Mouse (Mus musculus) stomach, embryonic 15.5 days (tissue): ENCODE data around the gene Ulk2. TPM values are rescaled to one million over a fixed set of nuclear protein-coding genes. Genes with fewer than 3 reads are reported as not detected.

Source experiments
- ATAC-seq: fragments of 200-750 bp; cut with Nextera tagmentation; 2 replicates; pipeline ENCODE4 v1.8.0; 2017; ENCODE audit warnings: low read depth, moderate number of reproducible peaks, moderate TSS enrichment; ENCODE audit not compliant: insufficient read depth, low FRiP score
- H3K27ac ChIP-seq: fragments of 300-500 bp; sonication (generic); 2 replicates; pipeline ENCODE4 v1.5.1; 2015; ENCODE audit warnings: mild to moderate bottlenecking, inconsistent platforms
- H3K27me3 ChIP-seq: fragments of 300-500 bp; sonication (generic); replicated peaks from 2 replicates; pipeline ENCODE4 v1.6.1; 2015; ENCODE audit warnings: inconsistent platforms
- H3K36me3 ChIP-seq: fragments of 300-500 bp; sonication (generic); 2 replicates; pipeline ENCODE4 v1.6.1; 2015; ENCODE audit warnings: inconsistent platforms
- H3K4me1 ChIP-seq: fragments of 300-500 bp; sonication (generic); 2 replicates; pipeline ENCODE4 v1.6.1; 2015; ENCODE audit warnings: inconsistent platforms
- H3K4me2 ChIP-seq: fragments of 300-500 bp; sonication (generic); 2 replicates; pipeline ENCODE4 v1.6.1; 2015; ENCODE audit warnings: mild to moderate bottlenecking, inconsistent platforms
- H3K4me3 ChIP-seq: fragments of 300-500 bp; sonication (generic); replicated peaks from 2 replicates; pipeline ENCODE4 v1.5.1; 2015; ENCODE audit warnings: inconsistent platforms
- H3K9ac ChIP-seq: fragments of 300-500 bp; sonication (generic); 2 replicates; pipeline ENCODE4 v1.6.1; 2015; ENCODE audit warnings: inconsistent platforms
- H3K9me3 ChIP-seq: fragments of 300-500 bp; sonication (generic); 2 replicates; pipeline ENCODE4 v1.6.1; 2016; ENCODE audit warnings: inconsistent platforms
- WGBS: fragments of 180-500 bp; shearing (Covaris S2); methylation state at CpG from one replicate; pipeline ENCODE4 v1.1.7; 2015; 5-methylcytosine and 5-hydroxymethylcytosine counted together
- polyA plus RNA-seq: library from polyadenylated mRNA; unstranded; fragments of >200 nt; fragmentation: Nextera tagmentation; extraction: Ambion mirVana; gene quantifications from 2 replicates; pipeline ENCODE4 v1.2.1, GENCODE M21; 2015

Ulk2 gene
- 10.7 and 12.0 TPM in 2 replicates for polyA plus RNA-seq

DNA sequence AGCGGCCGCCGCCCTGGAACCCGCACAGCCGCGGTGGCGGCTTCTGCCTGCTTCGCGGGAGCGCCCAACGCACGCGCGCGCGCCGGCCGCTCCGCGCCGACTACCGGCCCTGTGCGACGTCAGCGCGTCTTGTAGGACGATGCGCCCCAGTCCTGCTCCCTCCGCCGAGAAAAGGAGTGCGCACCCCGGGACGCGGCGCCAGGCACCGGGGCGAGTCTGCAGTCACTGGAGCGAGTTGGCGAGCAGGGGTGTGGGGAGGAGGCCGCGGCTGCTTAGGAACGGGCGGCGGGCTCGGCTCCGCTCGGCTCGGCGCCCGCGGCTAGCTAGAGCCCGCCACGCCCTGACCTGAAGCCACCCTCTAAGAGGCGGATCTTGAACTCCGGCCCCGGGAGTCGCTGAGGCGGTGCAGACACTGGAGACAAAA is at the start of gene Ulk2:
Ulk2 (minus strand) TSS at position 86 of the 424 bp plus-strand sequence.
- Histone ChIP-seq H3K4me3 (peak within 1 kb of the TSS; percentile 91), H3K4me2 (peak within 1 kb of the TSS; percentile 88), H3K9me3 (no peaks in the 10 kb centered on the region), H3K36me3 (no peaks in the 10 kb centered on the region), H3K4me1 (no peaks in the 10 kb centered on the region), H3K27me3 (no peaks in the 10 kb centered on the region), H3K27ac (peak within 1 kb of the TSS; percentile 88), H3K9ac (peak within 1 kb of the TSS; percentile 85)
- WGBS, result under 1% methylated on average over 58 of the region's 58 CpGs
- ATAC-seq, result peak; percentile 89

DNA sequence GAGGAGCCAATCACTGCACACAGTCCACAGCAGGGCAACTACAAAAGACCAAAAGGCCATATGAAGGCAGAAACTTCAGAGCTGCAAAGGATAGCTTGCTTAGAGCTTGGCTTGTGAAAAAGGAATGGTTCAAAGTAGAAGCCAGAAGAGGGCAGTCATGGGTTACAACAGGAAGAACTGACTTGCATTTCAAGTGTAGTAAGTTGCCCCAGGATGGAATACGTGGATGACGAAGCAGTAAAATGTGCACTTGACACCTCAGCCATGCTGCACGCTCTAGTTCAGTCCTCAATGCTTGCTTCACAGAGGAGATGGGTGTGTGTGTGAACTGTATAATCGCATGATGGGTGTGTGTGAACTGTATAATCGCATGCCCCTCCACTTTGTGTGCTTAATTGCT is 27.3 kb upstream of the Ulk2 start:
- Histone ChIP-seq H3K36me3 (peaks cover 27% of the 10 kb centered on the region), H3K27ac (no peak overlapping the region), H3K9me3 (no peaks in the 10 kb centered on the region), H3K9ac (no peak overlapping the region), H3K4me1 (no peaks in the 10 kb centered on the region), H3K27me3 (no peaks in the 10 kb centered on the region), H3K4me2 (no peak overlapping the region), H3K4me3 (no peak overlapping the region)
- no peak for ATAC-seq
- 75% methylated on average over 5 of the region's 5 CpGs for WGBS

DNA sequence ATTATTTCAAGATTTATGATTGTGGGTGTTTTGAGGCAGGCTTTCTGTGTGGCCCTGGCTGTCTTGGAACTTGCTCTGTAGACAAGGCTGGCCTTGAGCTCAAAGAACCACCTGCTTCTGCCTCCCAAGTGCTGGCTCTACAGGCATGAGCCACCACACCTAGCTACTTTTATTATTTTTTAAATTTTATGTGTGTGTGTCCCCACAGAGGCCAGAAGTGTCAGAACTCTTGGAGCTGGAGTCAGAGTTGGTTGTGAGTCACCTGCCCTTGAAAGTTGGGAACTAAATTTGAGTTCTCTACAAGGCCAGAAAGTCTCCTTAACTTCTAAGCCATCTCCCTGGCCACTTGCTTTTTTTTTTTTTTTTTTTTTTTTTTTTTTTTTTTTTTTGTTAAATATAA is 25.0 kb upstream of the Ulk2 start:
- Histone ChIP-seq H3K9ac (no peak overlapping the region), H3K27me3 (no peaks in the 10 kb centered on the region), H3K4me3 (no peak overlapping the region), H3K9me3 (no peaks in the 10 kb centered on the region), H3K4me2 (no peak overlapping the region), H3K4me1 (no peaks in the 10 kb centered on the region), H3K36me3 (peaks cover 27% of the 10 kb centered on the region), H3K27ac (no peak overlapping the region)
- no peak for ATAC-seq

DNA sequence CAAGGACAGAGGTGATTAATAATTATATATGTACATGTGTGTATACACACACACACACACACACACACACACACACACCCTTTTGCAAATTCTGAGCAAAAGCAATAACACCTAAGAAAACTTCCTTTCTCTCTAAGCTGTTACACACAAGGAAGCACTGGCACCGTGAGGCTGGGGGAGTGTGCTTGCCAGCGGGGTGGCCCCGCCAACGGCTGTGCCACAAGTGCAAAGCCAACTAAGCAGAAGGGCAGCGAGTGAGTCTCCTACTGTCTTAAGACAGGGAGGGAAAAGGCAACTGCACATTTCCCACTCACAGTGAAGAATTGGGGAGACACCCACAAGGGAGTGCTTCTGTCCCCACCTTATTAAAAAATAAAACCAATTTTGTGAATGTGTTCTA is 17.0 kb upstream of the Ulk2 start:
- H3K27ac ChIP-seq, result no peak overlapping the region
- H3K9me3 ChIP-seq, result no peaks in the 10 kb centered on the region
- no peak for ATAC-seq
- H3K4me2 ChIP-seq, result no peak overlapping the region
- H3K4me3 ChIP-seq, result no peak overlapping the region
- H3K9ac ChIP-seq, result no peak overlapping the region
- H3K4me1 ChIP-seq, result no peaks in the 10 kb centered on the region
- H3K36me3 ChIP-seq, result peaks cover 29% of the 10 kb centered on the region
- no peaks in the 10 kb centered on the region for H3K27me3 ChIP-seq
- 93% methylated on average over 5 of the region's 5 CpGs for WGBS

DNA sequence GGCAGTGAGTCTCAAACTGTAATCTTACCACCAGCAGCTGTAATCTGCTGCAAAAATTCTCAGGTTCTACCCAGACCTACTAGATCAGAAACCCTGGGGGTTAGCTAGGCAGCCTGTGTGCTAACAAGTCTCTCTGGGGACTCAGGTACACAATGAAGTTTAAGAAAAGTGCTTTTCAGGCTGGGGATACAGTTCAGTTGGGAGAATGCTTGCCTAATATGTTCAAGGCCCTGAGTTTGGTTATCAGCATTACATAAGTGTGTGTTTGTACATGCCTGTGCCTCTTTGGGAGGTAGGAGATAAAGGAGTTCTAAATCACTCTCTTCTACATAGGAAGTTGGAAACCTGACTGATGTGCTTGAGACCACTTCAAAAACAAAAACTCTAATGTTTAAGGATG is 12.0 kb upstream of the Ulk2 start:
- Histone ChIP-seq H3K36me3 (peaks cover 4% of the 10 kb centered on the region; the same call in 1 of the 2 replicates), H3K9ac (no peak overlapping the region), H3K4me1 (no peaks in the 10 kb centered on the region), H3K9me3 (no peaks in the 10 kb centered on the region), H3K4me2 (no peak overlapping the region), H3K27me3 (no peaks in the 10 kb centered on the region), H3K27ac (no peak overlapping the region), H3K4me3 (no peak overlapping the region)
- no peak for ATAC-seq

DNA sequence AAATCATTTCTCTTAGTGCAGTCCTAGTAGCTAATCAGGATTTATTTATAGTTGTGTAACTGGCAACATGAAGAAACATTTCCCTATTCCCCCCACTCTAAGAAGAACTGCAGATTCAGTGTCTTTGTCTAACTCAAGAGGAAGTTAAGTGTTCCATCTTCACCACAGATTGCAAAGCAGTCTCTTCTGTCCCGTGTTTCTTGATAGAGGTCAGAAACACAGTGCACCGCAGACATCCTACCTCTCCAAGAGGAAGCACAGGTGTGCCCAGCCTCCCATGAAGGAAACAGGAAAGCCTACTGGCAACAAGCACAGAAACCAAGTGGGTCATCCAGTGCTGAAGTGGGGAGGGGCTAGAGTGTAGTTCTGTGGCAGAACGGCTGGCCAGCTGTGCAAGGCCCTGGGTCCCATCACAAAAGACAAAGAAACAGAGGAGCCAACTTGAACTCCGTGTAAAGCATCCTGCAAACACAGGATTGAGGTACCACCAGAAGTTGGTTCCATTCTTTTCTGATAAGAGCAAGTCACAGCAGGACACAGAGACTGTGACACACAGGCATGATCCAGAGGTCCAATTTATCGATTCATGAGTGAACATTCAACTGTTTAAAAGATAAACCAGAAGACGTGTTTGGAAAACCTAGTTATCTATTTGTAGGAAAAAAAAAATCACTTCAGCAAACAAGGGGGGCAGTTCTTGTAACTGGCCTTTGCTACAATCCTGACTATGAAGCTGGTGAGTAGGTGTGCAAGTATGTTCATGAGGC is 7.1 kb upstream of the Ulk2 start:
- no peak overlapping the region for H3K27ac ChIP-seq
- 54% methylated on average over 6 of the region's 6 CpGs for WGBS

DNA sequence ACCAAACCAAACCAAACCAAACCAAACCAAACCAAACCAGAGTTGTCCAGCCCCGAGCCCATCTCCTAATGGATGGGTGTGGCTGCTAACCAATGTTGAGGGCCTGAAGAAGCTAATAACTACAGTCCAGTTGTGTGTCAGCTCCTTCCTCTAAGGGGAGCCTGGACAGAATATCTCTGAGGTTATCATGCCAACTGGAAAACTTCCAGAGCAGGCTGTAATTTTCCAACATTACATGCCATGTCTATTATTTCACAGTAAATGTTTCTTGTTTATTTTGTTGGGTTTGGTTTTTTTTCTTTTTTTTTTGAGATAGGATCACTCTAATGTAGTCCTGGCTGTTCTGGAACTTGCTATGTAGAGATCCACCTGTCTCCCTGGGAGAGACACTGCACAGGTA is 4.4 kb upstream of the Ulk2 start:
- Histone ChIP-seq H3K4me1 (no peaks in the 10 kb centered on the region), H3K27ac (no peak overlapping the region), H3K4me3 (no peak overlapping the region), H3K9ac (no peak overlapping the region), H3K36me3 (no peaks in the 10 kb centered on the region), H3K4me2 (no peak overlapping the region), H3K9me3 (no peaks in the 10 kb centered on the region), H3K27me3 (no peaks in the 10 kb centered on the region)
- WGBS, result 69% methylated on average over 1 of the region's 1 CpGs
- no peak for ATAC-seq

More for the DNA sequence above, 7.1 kb upstream of the Ulk2 start:
- Histone ChIP-seq H3K4me3 (no peak overlapping the region), H3K9ac (no peak overlapping the region), H3K36me3 (no peaks in the 10 kb centered on the region), H3K27me3 (no peaks in the 10 kb centered on the region), H3K4me1 (no peaks in the 10 kb centered on the region), H3K9me3 (no peaks in the 10 kb centered on the region), H3K4me2 (no peak overlapping the region)
- ATAC-seq, result no peak

DNA sequence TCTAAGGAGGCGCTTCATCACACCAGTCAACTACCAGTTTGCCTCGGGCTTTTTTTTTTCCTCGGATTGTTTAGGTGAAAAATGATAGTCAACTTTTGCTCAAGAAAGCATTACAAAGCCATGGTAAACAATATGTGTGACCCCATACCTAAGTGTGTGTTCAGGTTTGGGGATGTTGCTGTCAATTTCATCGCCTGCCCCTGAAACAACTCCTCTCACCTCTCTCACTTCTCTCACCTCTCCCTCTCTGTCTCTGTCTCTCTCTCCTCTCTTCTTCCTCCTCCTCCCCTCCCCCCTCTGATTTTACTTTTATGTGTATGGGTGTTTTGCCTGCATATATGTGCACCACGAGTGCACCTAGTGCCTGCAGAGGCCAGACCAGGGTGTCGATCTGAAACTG is 666 bp upstream of the Ulk2 start:
- Histone ChIP-seq H3K4me3 (peak overlapping the region; percentile 91), H3K36me3 (no peaks in the 10 kb centered on the region), H3K4me1 (no peaks in the 10 kb centered on the region), H3K4me2 (peak overlapping the region; percentile 88), H3K9me3 (no peaks in the 10 kb centered on the region), H3K27ac (peak overlapping the region; percentile 88; the same call in 1 of the 2 replicates), H3K9ac (no peak overlapping the region; the same call in 1 of the 2 replicates), H3K27me3 (no peaks in the 10 kb centered on the region)
- ATAC-seq, result no peak
- 44% methylated on average over 6 of the region's 6 CpGs for WGBS

DNA sequence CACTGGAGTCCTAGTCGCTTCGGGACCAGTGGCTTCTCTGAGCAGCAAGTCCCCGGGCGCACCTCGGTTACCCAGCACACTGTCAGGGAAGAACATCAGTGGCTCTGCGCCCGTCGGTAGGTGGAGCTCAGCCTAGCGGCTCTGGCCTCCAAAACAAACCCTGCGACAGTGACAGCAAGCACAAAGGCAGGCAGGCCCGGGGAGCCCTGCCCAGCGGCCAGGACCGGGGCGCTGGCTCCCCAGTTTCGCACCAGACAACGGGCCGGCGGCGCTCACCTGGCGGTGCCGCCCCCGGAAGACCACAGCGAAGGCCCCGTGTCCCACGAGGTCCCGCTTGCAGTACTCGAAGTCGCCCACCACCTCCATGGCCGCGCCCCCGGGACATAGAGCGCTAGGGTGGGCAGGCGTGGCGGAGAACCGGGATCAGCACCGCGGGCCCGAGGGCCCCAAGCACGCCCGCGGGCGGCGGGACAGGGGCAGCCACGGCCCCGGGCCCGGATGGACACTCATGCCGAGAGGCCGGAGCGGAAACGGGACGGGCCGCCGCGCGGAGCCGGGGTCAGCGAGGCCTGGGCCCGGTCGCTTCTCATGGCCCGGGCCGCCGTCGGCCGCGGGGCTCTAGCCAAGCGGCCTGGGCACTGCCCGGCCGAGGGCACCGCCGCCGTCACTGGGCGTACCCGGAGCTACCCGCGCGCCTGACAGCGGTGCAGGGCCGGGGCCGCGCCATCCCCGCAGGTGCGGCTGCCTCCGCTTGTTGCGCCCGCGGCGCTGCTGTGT is 474 bp downstream of the Ulk2 start:
- Histone ChIP-seq H3K36me3 (no peaks in the 10 kb centered on the region), H3K4me3 (peak overlapping the region; percentile 91), H3K4me1 (no peaks in the 10 kb centered on the region), H3K9ac (peak overlapping the region; percentile 85), H3K9me3 (no peaks in the 10 kb centered on the region), H3K27ac (peak overlapping the region; percentile 88), H3K4me2 (peak overlapping the region; percentile 88), H3K27me3 (no peaks in the 10 kb centered on the region)
- ATAC-seq, result peak; percentile 72
- under 1% methylated on average over 68 of the region's 87 CpGs for WGBS

DNA sequence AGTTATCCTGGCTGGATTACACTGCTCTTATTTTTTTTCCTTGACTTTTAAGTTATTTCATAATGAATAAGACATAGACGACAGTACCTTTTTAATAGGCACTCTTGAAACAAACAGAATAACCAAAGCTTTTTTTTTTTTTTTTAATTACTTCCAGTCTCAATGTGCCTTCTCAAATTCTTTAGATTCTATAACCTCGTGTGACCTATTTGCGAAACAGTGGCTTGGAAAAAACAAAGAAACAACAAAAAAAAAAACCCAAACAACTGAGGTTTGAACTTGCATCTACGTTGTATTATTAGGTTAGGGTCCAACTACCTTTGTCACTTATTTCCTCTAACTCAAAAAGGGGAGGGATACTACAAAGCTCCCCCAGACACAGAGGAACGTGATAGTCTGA is 1.2 kb downstream of the Ulk2 start:
- H3K9ac ChIP-seq, result 0 out of 2 replicates have a peak overlapping the region, but pooled peaks have one; percentile 85
- no peaks in the 10 kb centered on the region for H3K9me3 ChIP-seq
- H3K27me3 ChIP-seq, result no peaks in the 10 kb centered on the region
- H3K4me1 ChIP-seq, result no peaks in the 10 kb centered on the region
- ATAC-seq, result no peak
- H3K4me3 ChIP-seq, result peak overlapping the region; percentile 91
- no peaks in the 10 kb centered on the region for H3K36me3 ChIP-seq
- 16% methylated on average over 5 of the region's 5 CpGs for WGBS
- peak overlapping the region; percentile 88 for H3K4me2 ChIP-seq
- no peak overlapping the region for H3K27ac ChIP-seq

DNA sequence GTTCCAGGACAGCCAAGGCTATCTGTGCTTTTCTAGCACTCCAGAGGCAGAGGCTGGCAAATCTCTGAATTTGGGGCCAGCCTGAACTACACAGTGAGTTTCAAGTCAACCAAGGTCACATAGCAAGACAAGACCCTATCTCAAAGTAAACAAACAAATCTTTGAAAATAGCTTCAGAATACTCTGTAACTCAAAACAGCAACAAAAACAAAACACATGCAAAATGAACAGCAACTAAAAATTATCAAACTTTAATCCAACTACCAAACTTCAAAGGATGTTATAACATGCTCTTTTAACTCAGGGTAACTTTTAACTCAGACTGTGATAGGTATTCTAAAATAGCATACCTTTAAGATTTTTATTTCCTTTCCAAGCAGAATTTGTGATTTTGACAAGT is 2.0 kb downstream of the Ulk2 start:
- no peak overlapping the region for H3K4me2 ChIP-seq
- no peaks in the 10 kb centered on the region for H3K36me3 ChIP-seq
- no peaks in the 10 kb centered on the region for H3K4me1 ChIP-seq
- H3K9ac ChIP-seq, result no peak overlapping the region
- ATAC-seq, result no peak
- H3K9me3 ChIP-seq, result no peaks in the 10 kb centered on the region
- H3K27ac ChIP-seq, result no peak overlapping the region
- no peak overlapping the region for H3K4me3 ChIP-seq
- no peaks in the 10 kb centered on the region for H3K27me3 ChIP-seq

DNA sequence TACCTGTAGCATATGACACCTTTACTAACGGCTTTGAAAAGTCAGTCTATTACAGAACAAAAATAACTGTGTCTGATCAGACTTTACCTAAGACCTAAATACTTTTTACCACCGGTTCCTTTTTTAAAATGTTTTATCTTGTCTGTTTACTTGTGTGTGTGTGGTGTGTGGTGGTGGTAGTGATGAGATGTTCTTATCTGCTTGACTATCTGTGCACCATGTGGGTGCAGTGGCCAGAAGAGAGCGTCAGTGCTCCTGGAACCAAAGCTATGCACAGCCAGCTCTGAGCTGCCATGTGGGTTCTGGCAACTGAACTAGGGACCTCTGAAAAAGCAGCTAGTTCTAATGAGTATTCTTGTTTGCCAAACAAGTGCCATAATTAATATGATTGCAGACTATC is 3.7 kb downstream of the Ulk2 start:
- H3K27ac ChIP-seq, result no peak overlapping the region
- H3K4me3 ChIP-seq, result no peak overlapping the region
- H3K36me3 ChIP-seq, result no peaks in the 10 kb centered on the region
- H3K27me3 ChIP-seq, result no peaks in the 10 kb centered on the region
- no peak for ATAC-seq
- no peak overlapping the region for H3K9ac ChIP-seq
- no peaks in the 10 kb centered on the region for H3K4me1 ChIP-seq
- no peaks in the 10 kb centered on the region for H3K9me3 ChIP-seq
- no peak overlapping the region for H3K4me2 ChIP-seq
- 86% methylated on average over 3 of the region's 3 CpGs for WGBS
